Mouse (Mus musculus) left cerebral cortex, adult 11 months (tissue): ENCODE data around the gene M1ap.

ENCODE experiments used
- DNase-seq: peaks from one replicate; pipeline ENCODE4 v3.0.0; 2022; ENCODE audit warnings: low spot score

Gene M1ap

DNA sequence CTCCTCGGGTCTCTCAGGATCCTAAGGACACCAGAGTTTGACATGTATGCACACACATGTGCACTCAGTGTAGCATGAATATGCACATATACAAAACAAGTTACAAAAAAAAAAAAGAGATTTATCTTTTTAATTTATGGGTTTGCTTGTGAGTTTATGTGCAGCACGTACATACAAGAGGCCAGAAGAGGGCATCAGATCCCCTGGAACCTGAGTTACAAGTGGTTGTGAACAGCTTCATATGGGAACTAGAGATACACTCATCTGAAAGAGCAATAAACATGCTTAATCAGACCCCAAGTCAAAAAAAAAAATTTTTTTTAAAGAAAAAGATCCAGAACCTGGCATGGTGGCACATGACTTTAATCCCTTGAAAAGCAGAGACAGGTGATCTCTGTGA is 128.3 kb downstream of the M1ap start:
- DNase-seq: no peak

DNA sequence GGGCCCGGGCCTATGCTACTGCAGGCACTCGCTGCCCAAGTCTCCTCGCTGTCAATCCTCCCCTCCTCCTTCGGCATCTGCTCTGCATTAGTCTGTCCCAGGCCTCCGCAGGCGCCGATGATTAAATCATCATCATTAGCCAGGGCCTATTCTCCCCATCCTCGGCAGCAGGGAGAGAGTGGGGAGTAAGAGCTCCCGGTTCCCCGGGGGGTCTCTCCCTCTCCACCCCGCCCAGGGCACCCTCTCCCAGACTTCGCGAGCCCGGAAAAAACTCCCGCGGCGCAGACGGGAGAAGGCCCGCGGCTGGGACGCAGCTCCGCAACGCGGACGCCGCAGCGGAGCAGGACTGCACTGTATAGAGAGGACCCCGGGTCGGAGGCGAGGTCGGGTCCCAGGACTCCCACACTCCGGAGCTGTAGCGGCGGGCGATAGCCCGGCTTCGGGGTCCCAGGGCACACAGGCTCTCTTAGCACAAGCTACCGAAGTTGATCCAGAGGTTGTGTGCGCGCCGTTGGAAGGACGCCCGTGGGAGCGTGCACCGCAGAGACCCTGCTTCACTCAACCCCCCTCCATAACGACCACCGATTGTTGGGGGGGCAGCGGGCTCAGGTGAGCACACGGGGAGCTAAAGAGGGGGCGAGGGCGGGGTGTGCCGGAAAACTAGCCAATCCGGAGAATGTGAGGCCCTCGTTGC is 131.1 kb downstream of the M1ap start, which contains the start of gene Pcgf1:
Gene Pcgf1, plus strand, starts transcription at position 240 of the 694 bp plus-strand sequence.
- DNase-seq: no peak

DNA sequence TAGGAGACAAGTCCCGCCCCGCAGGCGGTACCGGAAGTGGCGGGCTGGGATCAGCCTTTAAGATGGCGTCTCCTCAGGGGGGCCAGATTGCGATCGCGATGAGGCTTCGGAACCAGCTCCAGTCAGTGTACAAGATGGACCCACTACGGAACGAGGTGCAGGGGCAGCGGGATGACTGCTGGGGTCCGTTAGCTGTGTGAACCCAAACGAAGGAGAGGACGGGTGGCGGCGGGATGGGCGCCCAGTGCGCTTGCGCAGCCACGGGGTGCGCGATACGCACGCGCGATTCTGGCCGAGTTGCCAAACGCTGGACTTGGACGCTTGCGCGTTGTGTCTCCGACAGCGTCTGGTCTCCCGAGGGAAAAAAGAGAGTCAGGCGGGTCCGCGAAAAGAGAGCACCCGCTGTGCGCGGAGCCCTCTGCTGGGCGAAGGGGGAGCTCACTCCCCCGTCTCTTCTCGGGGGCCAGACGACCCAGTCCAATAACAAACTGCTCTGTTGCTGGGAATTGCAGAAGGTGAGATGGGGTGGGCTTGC is 131.7 kb downstream of the M1ap start:
- DNase-seq: peak; percentile 98
